Mouse (Mus musculus) kidney, adult 11 months (tissue): Measurements from ENCODE around the gene Tssk3.

Experiments used
- DNase-seq: peaks from one replicate; pipeline ENCODE4 v3.0.0; 2022

The Tssk3 gene

DNA sequence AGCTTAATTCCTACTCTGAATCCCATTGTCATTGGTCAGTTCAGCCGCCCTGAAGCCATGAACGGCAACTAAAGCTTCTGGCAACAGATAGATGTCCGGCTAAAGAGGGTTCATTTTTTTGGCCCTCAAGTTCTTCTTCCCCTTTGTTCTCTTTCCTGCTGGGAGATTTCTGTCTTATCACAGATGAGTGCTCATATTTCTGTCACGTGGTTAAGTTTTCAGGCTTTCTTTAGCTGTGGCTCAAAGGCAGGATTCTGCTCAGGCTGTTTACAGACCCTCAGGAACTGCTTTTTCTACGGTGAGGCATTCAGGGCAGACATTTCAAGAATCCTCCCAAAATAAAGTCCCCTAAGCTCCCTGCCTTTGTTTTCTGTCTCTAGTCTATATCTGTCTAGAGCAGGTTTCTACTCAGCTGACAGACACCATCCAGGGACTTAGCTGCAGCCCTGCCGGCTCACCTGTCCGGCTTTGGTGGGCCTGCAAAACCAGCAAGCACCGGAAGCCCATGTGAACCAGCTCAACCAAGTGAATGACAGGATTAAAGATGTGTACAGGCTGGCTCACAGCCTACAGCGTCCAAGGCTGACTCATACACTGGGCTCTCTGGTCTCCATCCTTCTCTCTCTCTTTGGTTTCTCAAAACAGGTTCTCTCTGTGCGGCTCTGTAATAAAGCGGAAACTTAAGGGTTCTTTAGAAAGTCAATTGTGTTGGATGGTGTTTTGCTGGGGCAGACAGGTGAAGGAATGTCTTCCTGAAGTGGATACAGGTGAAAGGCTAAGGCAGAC is 42.9 kb downstream of the Tssk3 start:
- DNase-seq: no peak

DNA sequence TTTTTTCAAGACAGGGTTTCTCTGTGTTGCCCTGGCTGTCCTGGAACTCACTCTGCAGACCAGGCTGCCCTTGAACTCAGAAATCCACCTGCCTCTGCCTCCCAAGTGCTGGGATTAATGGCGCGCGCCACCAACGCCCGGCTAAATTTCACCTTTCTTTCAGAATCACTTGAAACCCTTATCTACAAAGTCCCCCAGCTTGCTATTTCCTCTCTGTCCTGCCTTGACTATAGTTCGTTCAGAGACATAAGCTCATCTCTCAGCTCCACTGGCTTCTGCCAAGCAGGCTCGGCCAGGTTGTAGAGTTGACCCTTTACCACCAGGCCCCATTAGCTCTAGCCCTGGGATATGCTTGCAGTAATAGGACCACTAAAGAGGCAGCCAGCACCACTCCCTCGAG is 43.5 kb downstream of the Tssk3 start:
- no peak for DNase-seq

DNA sequence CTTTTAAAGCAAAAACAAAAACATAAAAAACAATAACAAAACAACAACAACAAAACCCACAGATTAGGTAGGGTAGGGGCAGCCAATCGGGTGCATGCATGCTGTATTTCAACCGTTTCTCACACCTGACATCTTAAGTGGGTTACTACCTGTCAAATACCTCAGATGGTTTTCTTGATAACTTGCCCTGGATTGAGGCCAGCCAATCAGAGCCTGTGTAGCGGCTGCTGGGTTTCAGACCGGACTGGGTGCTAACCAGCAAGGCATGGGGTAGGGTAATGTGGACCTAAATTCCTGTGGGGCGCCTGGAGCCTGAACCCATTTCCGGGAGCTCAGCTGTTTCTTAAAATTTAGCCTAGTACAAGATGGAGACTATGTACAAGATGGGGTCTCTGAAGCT is 49.7 kb downstream of the Tssk3 start:
- DNase-seq: peak; percentile 40

DNA sequence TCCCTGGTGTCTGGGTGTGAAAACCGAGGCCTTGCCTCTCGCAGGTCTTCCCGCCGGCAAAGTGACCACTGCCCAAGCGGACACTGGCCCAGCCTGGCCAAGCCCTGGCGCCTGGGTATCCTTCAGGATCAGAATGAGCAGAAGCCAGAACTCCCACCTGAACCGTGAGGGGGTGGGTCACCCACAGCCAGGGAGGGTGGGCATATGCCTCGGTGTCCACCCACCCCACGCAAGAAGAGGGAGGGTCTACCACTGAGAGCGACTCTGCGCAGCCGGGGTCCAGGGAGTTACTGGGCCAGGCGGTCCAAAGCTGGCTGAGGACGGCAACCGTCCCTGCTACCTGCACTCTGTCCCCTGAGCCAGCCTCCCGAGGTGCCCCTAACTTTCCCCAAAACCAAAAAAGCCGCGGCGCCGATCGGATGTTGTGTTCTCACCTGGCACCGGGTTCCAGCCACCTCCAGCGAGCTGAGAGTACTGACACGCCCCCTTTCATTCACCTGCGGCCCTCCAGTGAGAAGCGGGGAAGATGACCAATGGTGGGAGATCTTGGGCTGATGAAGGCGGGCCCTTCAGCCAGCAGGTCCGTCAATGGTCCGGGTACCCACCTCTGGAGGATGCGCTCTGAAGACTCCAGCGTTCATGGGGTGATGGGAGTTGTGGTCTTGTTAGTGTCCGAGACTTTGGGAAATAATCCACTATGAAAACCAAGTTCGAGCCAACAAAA is 50.3 kb downstream of the Tssk3 start, which contains the start of gene Zbtb8b:
TSS of gene Zbtb8b (minus strand) at position 514 of the 724 bp plus-strand sequence.
- DNase-seq: peak; percentile 84
